Mouse (Mus musculus): Measurements from ENCODE around the gene Gm20422.

- TF ChIP-seq CTCF (IDR thresholded peaks at IDR 0.05; ENCODE audit: extremely low read depth, insufficient read depth, low read length) (no peak), POLR2A (IDR thresholded peaks at IDR 0.05; ENCODE audit: extremely low read depth, insufficient read depth, low read length) (no peak)
Measured at GRCm38 (mm10) chr8:69717232-69717580, 57.5 kb downstream of the Gm20422 start.
